Mouse (Mus musculus): Measurements from ENCODE around the gene Creg1. TPM values are rescaled to one million over a fixed set of nuclear protein-coding genes. Genes with fewer than 3 reads are reported as not detected.
A peak's percentile ranks its signal among the peaks of the same experiment; 100 is the strongest.

Gene Creg1
- total and polyA plus RNA-seq, 2 experiments from 2014 or later = 29.1 to 62.1 TPM

DNA sequence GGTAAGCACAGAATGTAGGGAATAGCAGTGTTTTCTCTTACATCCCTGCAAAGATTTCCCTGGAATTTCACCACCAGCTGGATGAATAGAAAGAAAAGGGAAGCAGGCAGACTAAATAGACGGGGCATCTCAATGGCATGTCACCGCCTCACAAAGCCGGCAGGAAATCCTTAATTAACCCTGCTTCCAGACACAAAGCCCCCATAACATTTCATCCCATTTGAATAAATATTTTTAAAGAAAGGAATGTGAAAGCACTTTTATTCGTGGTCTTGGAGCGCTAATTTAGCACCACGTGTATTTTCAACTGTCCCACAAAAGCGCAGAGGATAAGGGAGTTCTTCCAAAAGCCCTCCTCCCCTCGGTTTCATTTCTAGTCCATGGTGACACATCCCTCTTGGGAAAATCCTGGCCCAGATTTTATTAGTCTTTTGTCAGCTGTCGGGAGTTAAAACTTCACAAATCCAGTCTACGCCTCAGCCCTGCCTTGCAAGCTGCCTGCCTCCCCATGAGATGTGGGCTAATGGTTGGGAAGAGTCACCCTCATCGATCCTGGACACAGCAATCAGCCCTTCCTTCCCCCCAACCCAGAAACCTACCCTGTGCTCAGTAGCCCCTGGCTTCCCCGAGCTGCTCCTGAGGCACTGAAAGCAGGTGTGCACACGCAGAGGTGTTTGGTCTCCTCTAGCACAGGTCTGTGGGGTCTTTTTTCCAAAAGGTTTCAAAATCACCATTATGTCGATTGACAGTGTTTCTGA is 51.2 kb downstream of the Creg1 start:
- Histone ChIP-seq H3K4me2 (ENCODE audit: low read depth, low read length) (peak overlapping the region; percentile 16; the same call in 1 of the 2 replicates), H3K4me1 (ENCODE audit: control insufficient read depth, insufficient read depth) (0 out of 2 replicates have a peak, but pooled peaks cover 3% of the 10 kb centered on the region), H3K27me3 (ENCODE audit: control insufficient read depth, insufficient read depth, low read length) (peaks cover 7% of the 10 kb centered on the region; the same call in 1 of the 2 replicates), H3K36me3 (replicated peaks; ENCODE audit: control insufficient read depth, insufficient read depth, low read length) (no peaks in the 10 kb centered on the region), H3K9me3 (replicated peaks; ENCODE audit: control insufficient read depth, low read length) (no peaks in the 10 kb centered on the region), H3K4me3 (ENCODE audit: low read depth, low read length) (peak overlapping the region; percentile 2; the same call in 1 of the 2 replicates), H3K9ac (replicated peaks; ENCODE audit: low read depth, low read length) (no peak overlapping the region), H3K27ac (ENCODE audit: low read depth) (0 out of 2 replicates have a peak overlapping the region, but pooled peaks have one; percentile 9)
- ATAC-seq (ENCODE audit: insufficient read depth, low read depth) = no peak
- 46% methylated on average over 14 of the region's 14 CpGs for WGBS
- no peak for TF ChIP-seq EP300 (IDR thresholded peaks at IDR 0.05; ENCODE audit: low read depth)
- TF ChIP-seq CTCF (IDR thresholded peaks at IDR 0.05; ENCODE audit: low read depth) = no peak
- peak; percentile 17 for DNase-seq (ENCODE audit: low spot score)

DNA sequence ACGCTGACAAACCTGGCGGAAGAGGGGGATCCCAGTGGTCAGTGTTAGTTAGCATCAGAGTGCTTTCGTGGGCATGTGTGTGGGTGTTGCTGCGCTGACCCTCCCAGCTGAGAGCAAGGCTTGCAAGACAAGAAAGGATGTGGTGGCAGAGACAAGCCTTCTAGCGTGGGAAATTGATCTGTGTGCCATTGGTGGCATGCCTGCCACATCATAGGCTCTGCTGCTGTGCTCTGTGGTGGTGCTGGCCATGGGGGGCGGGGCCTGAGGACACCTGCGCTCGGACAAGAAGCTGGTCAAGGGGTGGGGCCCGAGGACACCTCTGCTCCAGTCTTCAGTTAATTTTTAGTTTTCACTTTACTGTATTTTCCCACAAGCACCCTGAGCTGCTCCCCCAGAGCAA is 52.8 kb downstream of the Creg1 start:
- no peak overlapping the region for H3K9ac ChIP-seq (replicated peaks; ENCODE audit: low read depth, low read length)
- no peaks in the 10 kb centered on the region for H3K9me3 ChIP-seq (replicated peaks; ENCODE audit: control insufficient read depth, low read length)
- DNase-seq (ENCODE audit: low spot score) (no peak), ATAC-seq (ENCODE audit: insufficient read depth, low read depth) (no peak)
- no peak overlapping the region for H3K4me2 ChIP-seq (ENCODE audit: low read depth, low read length)
- H3K36me3 ChIP-seq (replicated peaks; ENCODE audit: control insufficient read depth, insufficient read depth, low read length) = no peaks in the 10 kb centered on the region
- H3K4me3 ChIP-seq (ENCODE audit: low read depth, low read length) = no peak overlapping the region
- H3K27me3 ChIP-seq (ENCODE audit: control insufficient read depth, insufficient read depth, low read length) = peaks cover 7% of the 10 kb centered on the region; the same call in 1 of the 2 replicates
- H3K4me1 ChIP-seq (ENCODE audit: control insufficient read depth, insufficient read depth) = 0 out of 2 replicates have a peak, but pooled peaks cover 3% of the 10 kb centered on the region
- no peak overlapping the region for H3K27ac ChIP-seq (ENCODE audit: low read depth)
- WGBS = 82% methylated on average over 9 of the region's 9 CpGs
- no peak for TF ChIP-seq CTCF (IDR thresholded peaks at IDR 0.05; ENCODE audit: low read depth)
- no peak for TF ChIP-seq EP300 (IDR thresholded peaks at IDR 0.05; ENCODE audit: low read depth)

DNA sequence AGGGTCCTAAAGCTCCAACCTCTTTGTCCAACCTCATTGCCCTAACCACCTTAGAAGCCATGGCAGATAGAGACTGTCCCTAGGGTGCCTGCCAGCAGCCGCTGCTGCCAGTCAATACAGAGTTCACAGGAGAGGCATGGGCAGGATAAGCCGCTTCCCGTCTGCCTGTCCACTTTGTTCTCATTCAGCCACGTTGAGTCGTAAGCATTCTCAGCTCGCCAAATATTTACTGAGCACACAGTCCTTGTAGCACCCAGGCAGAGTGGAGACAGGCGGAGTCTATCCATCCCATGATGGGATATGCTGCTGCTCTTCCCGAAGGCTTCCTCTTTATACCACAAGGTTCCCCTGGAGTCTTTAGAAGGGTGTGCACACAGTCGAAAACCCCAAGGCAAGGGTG is 53.7 kb downstream of the Creg1 start:
- peaks cover 4% of the 10 kb centered on the region; the same call in 1 of the 2 replicates for H3K27me3 ChIP-seq (ENCODE audit: control insufficient read depth, insufficient read depth, low read length)
- ATAC-seq (ENCODE audit: insufficient read depth, low read depth) = no peak
- 39% methylated on average over 9 of the region's 9 CpGs for WGBS
- no peaks in the 10 kb centered on the region for H3K9me3 ChIP-seq (replicated peaks; ENCODE audit: control insufficient read depth, low read length)
- 0 out of 2 replicates have a peak, but pooled peaks cover 3% of the 10 kb centered on the region for H3K4me1 ChIP-seq (ENCODE audit: control insufficient read depth, insufficient read depth)
- no peak for DNase-seq (ENCODE audit: low spot score)
- H3K9ac ChIP-seq (replicated peaks; ENCODE audit: low read depth, low read length) = no peak overlapping the region
- H3K4me2 ChIP-seq (ENCODE audit: low read depth, low read length) = no peak overlapping the region
- TF ChIP-seq EP300 (IDR thresholded peaks at IDR 0.05; ENCODE audit: low read depth) (no peak), CTCF (IDR thresholded peaks at IDR 0.05; ENCODE audit: low read depth) (no peak)
- no peaks in the 10 kb centered on the region for H3K36me3 ChIP-seq (replicated peaks; ENCODE audit: control insufficient read depth, insufficient read depth, low read length)
- no peak overlapping the region for H3K27ac ChIP-seq (ENCODE audit: low read depth)
- H3K4me3 ChIP-seq (ENCODE audit: low read depth, low read length) = no peak overlapping the region

DNA sequence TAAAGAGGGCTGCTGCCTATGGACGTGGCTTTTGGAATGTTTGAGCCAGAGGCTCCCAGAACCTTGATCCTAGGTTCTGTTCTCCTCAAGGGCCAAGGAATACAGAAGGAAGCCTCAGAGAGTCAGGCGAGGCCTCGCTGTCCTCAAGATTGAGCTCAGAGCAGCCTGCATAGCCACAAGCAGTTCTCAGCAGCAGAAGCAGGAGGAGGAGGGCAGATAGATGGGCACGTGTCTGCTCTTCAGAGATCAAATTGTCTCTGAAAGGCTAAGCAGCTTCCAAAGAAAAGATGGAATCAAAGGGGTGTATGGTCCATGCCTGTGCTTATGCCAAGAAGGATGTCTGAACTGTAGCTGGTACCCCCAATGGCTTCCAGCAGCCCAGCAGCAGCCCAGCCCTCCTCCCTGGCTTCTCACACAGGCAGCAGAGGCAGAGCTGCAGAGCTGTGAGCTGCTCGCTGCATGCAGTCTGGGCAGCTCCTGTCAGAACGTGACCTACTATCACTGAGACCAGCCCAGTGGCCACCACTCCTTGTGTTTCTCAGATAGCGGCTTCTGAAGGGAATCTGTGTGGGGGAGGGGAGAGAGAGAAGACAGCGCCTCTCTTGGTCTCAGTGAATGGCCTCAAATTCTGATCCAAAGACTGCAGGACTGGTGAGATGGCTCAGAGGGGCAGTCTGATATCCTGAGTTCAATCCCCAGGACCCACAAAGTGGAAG is 54.8 kb downstream of the Creg1 start:
- Histone ChIP-seq H3K9me3 (replicated peaks; ENCODE audit: control insufficient read depth, low read length) (no peaks in the 10 kb centered on the region), H3K4me2 (ENCODE audit: low read depth, low read length) (no peak overlapping the region), H3K27me3 (ENCODE audit: control insufficient read depth, insufficient read depth, low read length) (peaks cover 4% of the 10 kb centered on the region; the same call in 1 of the 2 replicates), H3K4me3 (ENCODE audit: low read depth, low read length) (no peak overlapping the region), H3K4me1 (ENCODE audit: control insufficient read depth, insufficient read depth) (0 out of 2 replicates have a peak, but pooled peaks cover 3% of the 10 kb centered on the region), H3K36me3 (replicated peaks; ENCODE audit: control insufficient read depth, insufficient read depth, low read length) (no peaks in the 10 kb centered on the region), H3K9ac (replicated peaks; ENCODE audit: low read depth, low read length) (no peak overlapping the region), H3K27ac (ENCODE audit: low read depth) (no peak overlapping the region)
- ATAC-seq (ENCODE audit: insufficient read depth, low read depth) (no peak), DNase-seq (ENCODE audit: low spot score) (no peak)
- 29% methylated on average over 8 of the region's 8 CpGs for WGBS
- TF ChIP-seq EP300 (IDR thresholded peaks at IDR 0.05; ENCODE audit: low read depth) (no peak), CTCF (IDR thresholded peaks at IDR 0.05; ENCODE audit: low read depth) (no peak)

DNA sequence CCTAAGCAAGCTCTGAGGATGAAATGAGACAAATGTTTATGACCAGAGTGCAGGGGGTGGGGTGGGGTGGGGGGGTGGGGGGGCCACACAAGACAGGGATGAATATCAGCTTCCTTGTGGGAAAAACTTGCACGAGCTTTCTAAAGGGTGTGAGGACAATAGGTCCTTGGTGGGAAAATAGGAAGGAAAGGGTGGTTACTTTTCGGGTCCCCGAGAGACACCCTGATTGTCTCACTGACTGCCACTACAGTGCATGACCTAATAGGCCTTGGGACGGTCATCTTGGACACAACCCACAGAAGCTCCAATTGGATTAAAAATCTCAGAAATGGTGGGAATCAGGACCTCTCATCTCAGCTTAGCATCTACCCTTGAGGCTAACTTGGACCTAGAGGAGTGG is 55.6 kb downstream of the Creg1 start:
- 64% methylated on average over 4 of the region's 4 CpGs for WGBS
- Histone ChIP-seq H3K36me3 (replicated peaks; ENCODE audit: control insufficient read depth, insufficient read depth, low read length) (no peaks in the 10 kb centered on the region), H3K27ac (ENCODE audit: low read depth) (no peak overlapping the region), H3K27me3 (ENCODE audit: control insufficient read depth, insufficient read depth, low read length) (peaks cover 4% of the 10 kb centered on the region; the same call in 1 of the 2 replicates), H3K4me2 (ENCODE audit: low read depth, low read length) (no peak overlapping the region), H3K4me1 (ENCODE audit: control insufficient read depth, insufficient read depth) (0 out of 2 replicates have a peak, but pooled peaks cover 3% of the 10 kb centered on the region), H3K4me3 (ENCODE audit: low read depth, low read length) (no peak overlapping the region), H3K9me3 (replicated peaks; ENCODE audit: control insufficient read depth, low read length) (no peaks in the 10 kb centered on the region), H3K9ac (replicated peaks; ENCODE audit: low read depth, low read length) (no peak overlapping the region)
- no peak for TF ChIP-seq EP300 (IDR thresholded peaks at IDR 0.05; ENCODE audit: low read depth)
- TF ChIP-seq CTCF (IDR thresholded peaks at IDR 0.05; ENCODE audit: low read depth) = no peak
- peak; percentile 54; the same call in 1 of the 2 replicates for ATAC-seq (ENCODE audit: insufficient read depth, low read depth)
- DNase-seq (ENCODE audit: low spot score) = no peak

All from heart, postnatal 0 days (tissue).